Mouse (Mus musculus): ENCODE measurements at regions not wholly inside any gene's neighbourhood (a gene's known extent, or its start where the extent isn't known, plus 50 kb on each side); places are given as distances from the start of the nearest gene placed in this dataset.

GRCm38 (mm10) chr9:13963140-13963763 lies 135.7 kb downstream of the Fam76b start:
- no peaks in the 10 kb centered on the region for H3K79me2 ChIP-seq (ENCODE audit: control insufficient read depth, insufficient read depth)
- no peaks in the 10 kb centered on the region for H3K36me3 ChIP-seq (ENCODE audit: control insufficient read depth, insufficient read depth)
- H3K4me3 ChIP-seq (ENCODE audit: insufficient read depth, poor library complexity, severe bottlenecking) = no peak overlapping the region
- no peaks in the 10 kb centered on the region for H3K79me3 ChIP-seq (ENCODE audit: low read depth)
- no peak overlapping the region for H3ac ChIP-seq (ENCODE audit: control insufficient read depth, insufficient read length, low read depth)
- TF ChIP-seq USF1 (IDR thresholded peaks at IDR 0.05; ENCODE audit: low read depth) (no peak), MAX (IDR thresholded peaks at IDR 0.05) (no peak), FOSL1 (IDR thresholded peaks at IDR 0.05; ENCODE audit: insufficient read depth, low read length, poor library complexity, severe bottlenecking) (no peak), MYOD1 (IDR thresholded peaks at IDR 0.05; ENCODE audit: control insufficient read depth, insufficient read length, low read depth) (no peak), CTCF (IDR thresholded peaks at IDR 0.05; ENCODE audit: control insufficient read depth, insufficient read depth, insufficient read length) (no peak), CEBPB (IDR thresholded peaks at IDR 0.05; ENCODE audit: low read depth) (no peak), MYOG (IDR thresholded peaks at IDR 0.05; ENCODE audit: control insufficient read depth, extremely low read depth, insufficient read length) (no peak)
- no peaks in the 10 kb centered on the region for H3K27me3 ChIP-seq (ENCODE audit: control insufficient read depth, insufficient read depth, insufficient read length)

GRCm38 (mm10) chr9:13963796-13964195 lies 136.3 kb downstream of the Fam76b start:
- Histone ChIP-seq H3K79me3 (ENCODE audit: low read depth) (no peaks in the 10 kb centered on the region), H3K4me3 (ENCODE audit: insufficient read depth, poor library complexity, severe bottlenecking) (no peak overlapping the region), H3K79me2 (ENCODE audit: control insufficient read depth, insufficient read depth) (no peaks in the 10 kb centered on the region), H3K36me3 (ENCODE audit: control insufficient read depth, insufficient read depth) (no peaks in the 10 kb centered on the region), H3K27me3 (ENCODE audit: control insufficient read depth, insufficient read depth, insufficient read length) (no peaks in the 10 kb centered on the region), H3ac (ENCODE audit: control insufficient read depth, insufficient read length, low read depth) (no peak overlapping the region)
- TF ChIP-seq MAX (IDR thresholded peaks at IDR 0.05) = no peak
- no peak for TF ChIP-seq CEBPB (IDR thresholded peaks at IDR 0.05; ENCODE audit: low read depth)
- no peak for TF ChIP-seq MYOG (IDR thresholded peaks at IDR 0.05; ENCODE audit: control insufficient read depth, extremely low read depth, insufficient read length)
- TF ChIP-seq FOSL1 (IDR thresholded peaks at IDR 0.05; ENCODE audit: insufficient read depth, low read length, poor library complexity, severe bottlenecking) = no peak
- TF ChIP-seq MYOD1 (IDR thresholded peaks at IDR 0.05; ENCODE audit: control insufficient read depth, insufficient read length, low read depth) = no peak
- TF ChIP-seq USF1 (IDR thresholded peaks at IDR 0.05; ENCODE audit: low read depth) = no peak
- no peak for TF ChIP-seq CTCF (IDR thresholded peaks at IDR 0.05; ENCODE audit: control insufficient read depth, insufficient read depth, insufficient read length)

- Histone ChIP-seq H3K79me3 (ENCODE audit: low read depth) (no peaks in the 10 kb centered on the region), H3K4me3 (ENCODE audit: insufficient read depth, poor library complexity, severe bottlenecking) (no peak overlapping the region), H3K36me3 (ENCODE audit: control insufficient read depth, insufficient read depth) (no peaks in the 10 kb centered on the region), H3K79me2 (ENCODE audit: control insufficient read depth, insufficient read depth) (no peaks in the 10 kb centered on the region), H3ac (ENCODE audit: control insufficient read depth, insufficient read length, low read depth) (no peak overlapping the region), H3K27me3 (ENCODE audit: control insufficient read depth, insufficient read depth, insufficient read length) (no peaks in the 10 kb centered on the region)
- TF ChIP-seq FOSL1 (IDR thresholded peaks at IDR 0.05; ENCODE audit: insufficient read depth, low read length, poor library complexity, severe bottlenecking) = no peak
- TF ChIP-seq USF1 (IDR thresholded peaks at IDR 0.05; ENCODE audit: low read depth) = no peak
These were observed 136.7 kb downstream of the Fam76b start for GRCm38 (mm10) chr9:13964256-13964655.

GRCm38 (mm10) chr9:13966212-13966611 lies 138.7 kb downstream of the Fam76b start:
- Histone ChIP-seq H3K36me3 (ENCODE audit: control insufficient read depth, insufficient read depth) (no peaks in the 10 kb centered on the region), H3ac (ENCODE audit: control insufficient read depth, insufficient read length, low read depth) (no peak overlapping the region), H3K4me3 (ENCODE audit: insufficient read depth, poor library complexity, severe bottlenecking) (no peak overlapping the region), H3K27me3 (ENCODE audit: control insufficient read depth, insufficient read depth, insufficient read length) (no peaks in the 10 kb centered on the region), H3K79me2 (ENCODE audit: control insufficient read depth, insufficient read depth) (no peaks in the 10 kb centered on the region), H3K79me3 (ENCODE audit: low read depth) (no peaks in the 10 kb centered on the region)
- no peak for TF ChIP-seq USF1 (IDR thresholded peaks at IDR 0.05; ENCODE audit: low read depth)
- no peak for TF ChIP-seq MAX (IDR thresholded peaks at IDR 0.05)
- no peak for TF ChIP-seq CEBPB (IDR thresholded peaks at IDR 0.05; ENCODE audit: low read depth)
- no peak for TF ChIP-seq CTCF (IDR thresholded peaks at IDR 0.05; ENCODE audit: control insufficient read depth, insufficient read depth, insufficient read length)
- TF ChIP-seq MYOD1 (IDR thresholded peaks at IDR 0.05; ENCODE audit: control insufficient read depth, insufficient read length, low read depth) = no peak
- no peak for TF ChIP-seq FOSL1 (IDR thresholded peaks at IDR 0.05; ENCODE audit: insufficient read depth, low read length, poor library complexity, severe bottlenecking)
- TF ChIP-seq MYOG (IDR thresholded peaks at IDR 0.05; ENCODE audit: control insufficient read depth, extremely low read depth, insufficient read length) = no peak

GRCm38 (mm10) chr9:13969262-13969661 lies 141.7 kb downstream of the Fam76b start:
- Histone ChIP-seq H3K79me2 (ENCODE audit: control insufficient read depth, insufficient read depth) (no peaks in the 10 kb centered on the region), H3ac (ENCODE audit: control insufficient read depth, insufficient read length, low read depth) (no peak overlapping the region), H3K4me3 (ENCODE audit: insufficient read depth, poor library complexity, severe bottlenecking) (no peak overlapping the region), H3K27me3 (ENCODE audit: control insufficient read depth, insufficient read depth, insufficient read length) (no peaks in the 10 kb centered on the region), H3K36me3 (ENCODE audit: control insufficient read depth, insufficient read depth) (no peaks in the 10 kb centered on the region), H3K79me3 (ENCODE audit: low read depth) (no peaks in the 10 kb centered on the region)
- TF ChIP-seq USF1 (IDR thresholded peaks at IDR 0.05; ENCODE audit: low read depth) (no peak), MAX (IDR thresholded peaks at IDR 0.05) (no peak), MYOG (IDR thresholded peaks at IDR 0.05; ENCODE audit: control insufficient read depth, extremely low read depth, insufficient read length) (no peak), CTCF (IDR thresholded peaks at IDR 0.05; ENCODE audit: control insufficient read depth, insufficient read depth, insufficient read length) (no peak), MYOD1 (IDR thresholded peaks at IDR 0.05; ENCODE audit: control insufficient read depth, insufficient read length, low read depth) (no peak), FOSL1 (IDR thresholded peaks at IDR 0.05; ENCODE audit: insufficient read depth, low read length, poor library complexity, severe bottlenecking) (no peak), CEBPB (IDR thresholded peaks at IDR 0.05; ENCODE audit: low read depth) (no peak)

GRCm38 (mm10) chr9:13973600-13973999 lies 146.1 kb downstream of the Fam76b start:
- Histone ChIP-seq H3K27me3 (ENCODE audit: control insufficient read depth, insufficient read depth, insufficient read length) (no peaks in the 10 kb centered on the region), H3K36me3 (ENCODE audit: control insufficient read depth, insufficient read depth) (no peaks in the 10 kb centered on the region), H3K79me2 (ENCODE audit: control insufficient read depth, insufficient read depth) (no peaks in the 10 kb centered on the region), H3K4me3 (ENCODE audit: insufficient read depth, poor library complexity, severe bottlenecking) (no peak overlapping the region), H3ac (ENCODE audit: control insufficient read depth, insufficient read length, low read depth) (no peak overlapping the region), H3K79me3 (ENCODE audit: low read depth) (no peaks in the 10 kb centered on the region)
- TF ChIP-seq MYOD1 (IDR thresholded peaks at IDR 0.05; ENCODE audit: control insufficient read depth, insufficient read length, low read depth) (no peak), MAX (IDR thresholded peaks at IDR 0.05) (no peak), CEBPB (IDR thresholded peaks at IDR 0.05; ENCODE audit: low read depth) (no peak), USF1 (IDR thresholded peaks at IDR 0.05; ENCODE audit: low read depth) (no peak), MYOG (IDR thresholded peaks at IDR 0.05; ENCODE audit: control insufficient read depth, extremely low read depth, insufficient read length) (no peak)

Data from C2C12 (cell line).